Mouse (Mus musculus) intestine, embryonic 14.5 days (tissue): ENCODE measurements around the gene Mob3a. TPM values are rescaled to one million over a fixed set of nuclear protein-coding genes. Genes with fewer than 3 reads are reported as not detected.
A peak's percentile ranks its signal among the peaks of the same experiment; 100 is the strongest.

Experiments
- ATAC-seq: fragments of 200-750 bp; cut with Nextera tagmentation; replicated peaks from 2 replicates; pipeline ENCODE4 v1.8.0; 2017; ENCODE audit warnings: low read depth, moderate number of reproducible peaks, moderate TSS enrichment, moderate library complexity; ENCODE audit not compliant: low FRiP score, low TSS enrichment
- DNase-seq: peaks from one replicate; pipeline ENCODE4 v3.0.0-alpha.2; 2018; ENCODE audit warnings: low spot score
- H3K27ac ChIP-seq: fragments of 300-500 bp; sonication (generic); 2 replicates; pipeline ENCODE4 v1.5.1; 2014; ENCODE audit warnings: low read depth, mild to moderate bottlenecking, control low read depth
- H3K27me3 ChIP-seq: fragments of 300-500 bp; sonication (generic); replicated peaks from 2 replicates; pipeline ENCODE4 v1.6.1; 2014; ENCODE audit warnings: low read length, control low read depth; ENCODE audit not compliant: control insufficient read depth, insufficient read depth
- H3K36me3 ChIP-seq: fragments of 300-500 bp; sonication (generic); 2 replicates; pipeline ENCODE4 v1.6.1; 2014; ENCODE audit warnings: low read length, control low read depth; ENCODE audit not compliant: control insufficient read depth, insufficient read depth
- H3K4me1 ChIP-seq: fragments of 300-500 bp; sonication (generic); replicated peaks from 2 replicates; pipeline ENCODE4 v1.6.1; 2014; ENCODE audit warnings: low read length, control low read depth, mixed read lengths; ENCODE audit not compliant: control insufficient read depth, insufficient read depth
- H3K4me2 ChIP-seq: fragments of 300-500 bp; sonication (generic); 2 replicates; pipeline ENCODE4 v1.6.1; 2014; ENCODE audit warnings: low read length
- H3K4me3 ChIP-seq: fragments of 300-500 bp; sonication (generic); 2 replicates; pipeline ENCODE4 v1.5.1; 2014; ENCODE audit warnings: low read depth, low read length, control low read depth, mixed read lengths
- H3K9ac ChIP-seq: fragments of 300-500 bp; sonication (generic); 2 replicates; pipeline ENCODE4 v1.6.1; 2014; ENCODE audit warnings: mild to moderate bottlenecking, low read length
- H3K9me3 ChIP-seq: fragments of 300-500 bp; sonication (generic); 2 replicates; pipeline ENCODE4 v1.6.1; 2016; ENCODE audit warnings: low read length, control low read depth; ENCODE audit not compliant: control insufficient read depth
- WGBS: fragments of 180-500 bp; shearing (Covaris S2); extraction: QIAGEN DNeasy Blood & Tissue Kit; methylation state at CpG from one replicate; pipeline ENCODE4 v1.1.7; 2014; 5-methylcytosine and 5-hydroxymethylcytosine counted together
- polyA plus RNA-seq: library from polyadenylated mRNA; unstranded; fragments of >200 nt; fragmentation: Nextera tagmentation; extraction: Ambion mirVana; gene quantifications from 2 replicates; pipeline ENCODE4 v1.2.1, GENCODE M21; 2014

Mob3a gene
- polyA plus RNA-seq, 1 experiment from 2014 or later, result 38.6 TPM

GRCm38 (mm10) chr10:80676198-80676928 is 25.4 kb downstream of the Mob3a start:
- ATAC-seq (peak; percentile 89), DNase-seq (peak; percentile 98)
- H3K36me3 ChIP-seq, result peaks cover 18% of the 10 kb centered on the region
- under 1% methylated on average over 74 of the region's 78 CpGs for whole genome bisulfite sequencing
- H3K4me1 ChIP-seq, result peaks cover 43% of the 10 kb centered on the region
- H3K9ac ChIP-seq, result peak overlapping the region; percentile 91
- H3K27me3 ChIP-seq, result no peaks in the 10 kb centered on the region
- no peaks in the 10 kb centered on the region for H3K9me3 ChIP-seq
- peak overlapping the region; percentile 89 for H3K4me2 ChIP-seq
- peak overlapping the region; percentile 97 for H3K27ac ChIP-seq
- peak overlapping the region; percentile 73 for H3K4me3 ChIP-seq

GRCm38 (mm10) chr10:80675405-80676197 is 26.2 kb downstream of the Mob3a start:
- Histone ChIP-seq H3K4me3 (peak overlapping the region; percentile 73), H3K4me2 (peak overlapping the region; percentile 89), H3K4me1 (peaks cover 43% of the 10 kb centered on the region), H3K36me3 (peaks cover 25% of the 10 kb centered on the region), H3K9ac (peak overlapping the region; percentile 91), H3K9me3 (no peaks in the 10 kb centered on the region), H3K27ac (peak overlapping the region; percentile 66; the same call in 1 of the 2 replicates), H3K27me3 (no peaks in the 10 kb centered on the region)
- peak; percentile 72 for DNase-seq
- ATAC-seq, result 0 out of 2 replicates have a peak, but pooled peaks have one; percentile 2
- WGBS, result 0% methylated on average over 51 of the region's 54 CpGs

GRCm38 (mm10) chr10:80674851-80675404 is 26.8 kb downstream of the Mob3a start:
- 12% methylated on average over 6 of the region's 6 CpGs for WGBS
- peaks cover 32% of the 10 kb centered on the region for H3K36me3 ChIP-seq
- peak overlapping the region; percentile 52 for H3K27ac ChIP-seq
- H3K4me3 ChIP-seq, result peak overlapping the region; percentile 73
- H3K27me3 ChIP-seq, result no peaks in the 10 kb centered on the region
- H3K4me1 ChIP-seq, result peaks cover 43% of the 10 kb centered on the region
- H3K9me3 ChIP-seq, result no peaks in the 10 kb centered on the region
- H3K9ac ChIP-seq, result peak overlapping the region; percentile 91
- peak overlapping the region; percentile 89 for H3K4me2 ChIP-seq
- DNase-seq, result peak; percentile 67
- ATAC-seq, result no peak

- WGBS, result 54% methylated on average over 5 of the region's 5 CpGs
- no peak for DNase-seq
- no peak for ATAC-seq
- peaks cover 39% of the 10 kb centered on the region for H3K36me3 ChIP-seq
- no peak overlapping the region for H3K27ac ChIP-seq
- H3K27me3 ChIP-seq, result no peaks in the 10 kb centered on the region
- peak overlapping the region; percentile 73 for H3K4me3 ChIP-seq
- peak overlapping the region; percentile 89 for H3K4me2 ChIP-seq
- H3K9me3 ChIP-seq, result no peaks in the 10 kb centered on the region
- peak overlapping the region; percentile 91; the same call in 1 of the 2 replicates for H3K9ac ChIP-seq
- H3K4me1 ChIP-seq, result peaks cover 43% of the 10 kb centered on the region
Observed at GRCm38 (mm10) chr10:80674161-80674711, 27.5 kb downstream of the Mob3a start.

GRCm38 (mm10) chr10:80673690-80674089 is 28.1 kb downstream of the Mob3a start:
- no peak for ATAC-seq
- Histone ChIP-seq H3K27me3 (no peaks in the 10 kb centered on the region), H3K36me3 (peaks cover 44% of the 10 kb centered on the region), H3K4me2 (peak overlapping the region; percentile 89; the same call in 1 of the 2 replicates), H3K9ac (no peak overlapping the region), H3K4me3 (no peak overlapping the region), H3K4me1 (peaks cover 39% of the 10 kb centered on the region), H3K9me3 (no peaks in the 10 kb centered on the region), H3K27ac (no peak overlapping the region)
- WGBS, result 76% methylated on average over 3 of the region's 3 CpGs
- no peak for DNase-seq

GRCm38 (mm10) chr10:80671936-80672690 is 29.7 kb downstream of the Mob3a start:
- H3K27ac ChIP-seq, result no peak overlapping the region
- 85% methylated on average over 11 of the region's 11 CpGs for WGBS

GRCm38 (mm10) chr10:80671251-80671650 is 30.5 kb downstream of the Mob3a start:
- Histone ChIP-seq H3K4me1 (peaks cover 21% of the 10 kb centered on the region), H3K9me3 (no peaks in the 10 kb centered on the region), H3K9ac (no peak overlapping the region), H3K4me2 (no peak overlapping the region), H3K4me3 (no peak overlapping the region), H3K36me3 (peaks cover 69% of the 10 kb centered on the region), H3K27me3 (no peaks in the 10 kb centered on the region), H3K27ac (no peak overlapping the region)
- ATAC-seq (no peak), DNase-seq (no peak)
- WGBS, result 94% methylated on average over 4 of the region's 4 CpGs

More at GRCm38 (mm10) chr10:80671936-80672690, 29.7 kb downstream of the Mob3a start:
- Histone ChIP-seq H3K36me3 (peaks cover 60% of the 10 kb centered on the region), H3K4me2 (no peak overlapping the region), H3K27me3 (no peaks in the 10 kb centered on the region), H3K4me1 (peaks cover 23% of the 10 kb centered on the region), H3K4me3 (no peak overlapping the region), H3K9me3 (no peaks in the 10 kb centered on the region), H3K9ac (0 out of 2 replicates have a peak overlapping the region, but pooled peaks have one; percentile 13)
- DNase-seq (no peak), ATAC-seq (no peak)

GRCm38 (mm10) chr10:80670531-80670930 is 31.2 kb downstream of the Mob3a start:
- no peak for DNase-seq
- H3K4me3 ChIP-seq, result no peak overlapping the region
- ATAC-seq, result no peak
- peaks cover 72% of the 10 kb centered on the region for H3K36me3 ChIP-seq
- H3K9me3 ChIP-seq, result no peaks in the 10 kb centered on the region
- no peak overlapping the region for H3K4me2 ChIP-seq
- 90% methylated on average over 2 of the region's 2 CpGs for WGBS
- peaks cover 21% of the 10 kb centered on the region for H3K4me1 ChIP-seq
- no peak overlapping the region for H3K27ac ChIP-seq
- H3K27me3 ChIP-seq, result no peaks in the 10 kb centered on the region
- H3K9ac ChIP-seq, result no peak overlapping the region
